Mouse (Mus musculus): ENCODE results near the gene Dach1. TPM values are rescaled to one million over a fixed set of nuclear protein-coding genes. Genes with fewer than 3 reads are reported as not detected.

The Dach1 gene
- total and polyA plus RNA-seq, 3 experiments: not detected

DNA sequence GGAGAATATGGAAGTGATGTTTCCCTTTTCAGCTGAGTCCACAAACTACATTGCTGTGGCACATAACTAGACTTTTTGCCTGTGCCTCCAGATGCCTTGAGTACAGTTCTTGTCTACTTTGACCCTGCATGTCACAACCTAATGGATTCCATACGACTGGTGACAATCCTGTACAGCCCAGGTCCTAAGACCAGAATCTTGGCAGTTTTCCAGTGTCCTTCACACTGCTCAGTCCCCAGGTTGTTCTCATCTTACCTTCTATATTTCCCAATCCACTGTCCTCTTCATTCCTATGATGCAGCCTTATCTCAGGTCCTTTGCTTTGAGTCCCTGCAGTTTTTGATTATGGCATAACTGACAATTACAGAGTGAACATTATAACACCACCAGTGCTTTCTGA is 131.0 kb downstream of the Dach1 start:
- Histone ChIP-seq H3K9me3 (replicated peaks; ENCODE audit: insufficient read depth, low read length) (no peaks in the 10 kb centered on the region), H3K4me1 (ENCODE audit: control insufficient read depth in 1 of 2, insufficient read depth in 2 of 2, low read length in 2 of 2) (peaks cover 0 to 2% of the 10 kb centered on the region in 2 experiments; a peak in 1 of 4 replicates), H3K4me3 (ENCODE audit: control insufficient read depth in 1 of 2, insufficient read depth in 1 of 2, low read depth in 2 of 2, low read length in 2 of 2) (no peak overlapping the region), H3K9ac (ENCODE audit: control insufficient read depth, low read depth, low read length, poor library complexity, severe bottlenecking) (no peak overlapping the region), H3K79me2 (ENCODE audit: control insufficient read depth, insufficient read depth, low read length, poor library complexity) (no peaks in the 10 kb centered on the region), H3K36me3 (ENCODE audit: control insufficient read depth in 1 of 2, insufficient read depth in 2 of 2, low read length in 2 of 2) (no peaks in the 10 kb centered on the region), H3K27ac (ENCODE audit: control insufficient read depth, low read depth, low read length) (no peak overlapping the region), H3K27me3 (ENCODE audit: control insufficient read depth in 1 of 2, insufficient read depth in 2 of 2, low read length in 2 of 2) (no peaks in the 10 kb centered on the region)
- no peak for DNase-seq (ENCODE audit: low read depth, low spot score)
- no peak for TF ChIP-seq TAL1 (IDR thresholded peaks at IDR 0.05; ENCODE audit: low read length)
- no peak for TF ChIP-seq EP300 (IDR thresholded peaks at IDR 0.05; ENCODE audit: low read depth in 1 of 2, low read length in 2 of 2)
- TF ChIP-seq USF1 (IDR thresholded peaks at IDR 0.05; ENCODE audit: low read depth, low read length): no peak
- no peak for TF ChIP-seq NRF1 (IDR thresholded peaks at IDR 0.05; ENCODE audit: insufficient read depth, low read depth, low read length, poor library complexity, severe bottlenecking)
- no peak for TF ChIP-seq GATA1 (IDR thresholded peaks at IDR 0.05; ENCODE audit: low read depth, low read length)
- no peak for TF ChIP-seq TCF12 (IDR thresholded peaks at IDR 0.05; ENCODE audit: low read depth, low read length)
- no peak for TF ChIP-seq E2F4 (IDR thresholded peaks at IDR 0.05; ENCODE audit: borderline replicate concordance, low read depth, low read length)
- TF ChIP-seq POLR2AphosphoS2 (IDR thresholded peaks at IDR 0.05; ENCODE audit: low read length): no peak
- TF ChIP-seq GABPA (IDR thresholded peaks at IDR 0.05; ENCODE audit: low read depth, low read length): no peak
- no peak for TF ChIP-seq NELFE (IDR thresholded peaks at IDR 0.05; ENCODE audit: low read depth, low read length)
- TF ChIP-seq TBP (IDR thresholded peaks at IDR 0.05; ENCODE audit: low read depth, low read length): no peak
- TF ChIP-seq MAFK (IDR thresholded peaks at IDR 0.05; ENCODE audit: borderline replicate concordance, low read depth, low read length): no peak
- TF ChIP-seq POLR2A (IDR thresholded peaks at IDR 0.05; ENCODE audit: control insufficient read depth in 1 of 2, insufficient read depth in 1 of 2, low read depth in 1 of 2, low read length in 2 of 2, poor library complexity in 1 of 2): no peak

DNA sequence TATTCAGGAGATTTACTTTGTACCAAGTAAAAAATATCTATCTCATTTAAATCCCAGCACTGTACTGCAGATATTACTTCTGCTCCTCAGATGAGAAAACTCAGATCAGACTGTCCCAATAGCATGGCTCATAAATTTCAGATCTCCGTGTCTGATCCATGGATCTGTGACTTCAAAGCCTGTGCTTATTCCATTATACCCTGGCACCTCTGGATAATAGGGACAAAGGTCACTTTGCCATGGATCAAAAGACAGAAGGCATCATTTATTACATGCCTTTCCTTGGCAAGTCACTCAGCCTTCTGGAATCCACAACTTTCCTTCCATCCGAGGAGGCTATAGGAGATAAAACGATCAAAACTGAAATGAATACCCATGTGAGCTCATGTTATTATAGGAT is 132.4 kb downstream of the Dach1 start:
- Histone ChIP-seq H3K9me3 (replicated peaks; ENCODE audit: insufficient read depth, low read length) (no peaks in the 10 kb centered on the region), H3K27me3 (ENCODE audit: control insufficient read depth in 1 of 2, insufficient read depth in 2 of 2, low read length in 2 of 2) (no peaks in the 10 kb centered on the region), H3K36me3 (ENCODE audit: control insufficient read depth in 1 of 2, insufficient read depth in 2 of 2, low read length in 2 of 2) (no peaks in the 10 kb centered on the region), H3K4me1 (ENCODE audit: control insufficient read depth in 1 of 2, insufficient read depth in 2 of 2, low read length in 2 of 2) (peaks cover 0 to 2% of the 10 kb centered on the region in 2 experiments; a peak in 1 of 4 replicates), H3K27ac (ENCODE audit: control insufficient read depth, low read depth, low read length) (no peak overlapping the region), H3K9ac (ENCODE audit: control insufficient read depth, low read depth, low read length, poor library complexity, severe bottlenecking) (no peak overlapping the region), H3K79me2 (ENCODE audit: control insufficient read depth, insufficient read depth, low read length, poor library complexity) (no peaks in the 10 kb centered on the region), H3K4me3 (ENCODE audit: control insufficient read depth in 1 of 2, insufficient read depth in 1 of 2, low read depth in 2 of 2, low read length in 2 of 2) (no peak overlapping the region)
- no peak for DNase-seq (ENCODE audit: low read depth, low spot score)
- TF ChIP-seq EP300 (IDR thresholded peaks at IDR 0.05; ENCODE audit: low read depth in 1 of 2, low read length in 2 of 2): no peak
- no peak for TF ChIP-seq JUND (IDR thresholded peaks at IDR 0.05; ENCODE audit: low read depth, low read length)
- TF ChIP-seq MAX (IDR thresholded peaks at IDR 0.05; ENCODE audit: low read length): no peak

DNA sequence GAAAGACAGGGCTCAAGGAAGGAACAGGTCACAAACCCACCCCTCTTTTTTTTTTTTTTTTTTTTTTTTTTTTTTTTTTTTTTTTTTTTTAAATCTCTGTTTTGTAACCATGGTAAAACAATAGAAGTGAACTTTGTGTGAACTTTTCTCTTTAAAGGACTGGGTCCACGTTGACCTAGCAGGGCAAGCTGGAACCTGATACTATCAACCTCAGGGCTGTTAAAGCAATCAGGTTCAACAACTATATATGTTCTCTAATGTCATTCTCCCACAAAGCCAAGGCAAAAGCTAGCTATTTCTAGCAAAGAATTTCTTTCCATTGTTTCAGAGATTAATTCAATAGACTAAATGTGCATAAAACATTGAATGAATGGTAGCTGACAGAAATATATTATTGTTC is 134.3 kb downstream of the Dach1 start:
- H3K79me2 ChIP-seq (ENCODE audit: control insufficient read depth, insufficient read depth, low read length, poor library complexity): no peaks in the 10 kb centered on the region
- no peak for TF ChIP-seq CHD2 (IDR thresholded peaks at IDR 0.05; ENCODE audit: low read length)
- TF ChIP-seq E2F4 (IDR thresholded peaks at IDR 0.05; ENCODE audit: borderline replicate concordance, low read depth, low read length): no peak
- no peak for TF ChIP-seq NRF1 (IDR thresholded peaks at IDR 0.05; ENCODE audit: insufficient read depth, low read depth, low read length, poor library complexity, severe bottlenecking)
- no peak for TF ChIP-seq ELF1 (IDR thresholded peaks at IDR 0.05; ENCODE audit: low read depth, low read length)
- no peak for TF ChIP-seq CTCF (IDR thresholded peaks at IDR 0.05 in 2 of 3, conservative IDR thresholded peaks at IDR 0.05 in 1 of 3; ENCODE audit: control insufficient read depth in 1 of 3, insufficient read depth in 1 of 3, low read depth in 2 of 3, low read length in 3 of 3, poor library complexity in 1 of 3, severe bottlenecking in 1 of 3)
- TF ChIP-seq MYC (IDR thresholded peaks at IDR 0.05; ENCODE audit: low read depth, low read length): no peak
- no peak for TF ChIP-seq POLR2AphosphoS2 (IDR thresholded peaks at IDR 0.05; ENCODE audit: low read length)
- no peak for TF ChIP-seq GABPA (IDR thresholded peaks at IDR 0.05; ENCODE audit: low read depth, low read length)
- TF ChIP-seq ZC3H11A (IDR thresholded peaks at IDR 0.05; ENCODE audit: low read depth, low read length): no peak
- TF ChIP-seq EP300 (IDR thresholded peaks at IDR 0.05; ENCODE audit: low read depth in 1 of 2, low read length in 2 of 2): no peak
- no peak for TF ChIP-seq MAFK (IDR thresholded peaks at IDR 0.05; ENCODE audit: borderline replicate concordance, low read depth, low read length)
- TF ChIP-seq RAD21 (IDR thresholded peaks at IDR 0.05; ENCODE audit: low read depth, low read length): no peak
- TF ChIP-seq NELFE (IDR thresholded peaks at IDR 0.05; ENCODE audit: low read depth, low read length): no peak
- no peak for TF ChIP-seq GATA1 (IDR thresholded peaks at IDR 0.05; ENCODE audit: low read depth, low read length)
- H3K4me1 ChIP-seq (ENCODE audit: control insufficient read depth in 1 of 2, insufficient read depth in 2 of 2, low read length in 2 of 2): peaks cover 0 to 2% of the 10 kb centered on the region in 2 experiments; a peak in 1 of 4 replicates
- no peak for DNase-seq (ENCODE audit: low read depth, low spot score)
- H3K27me3 ChIP-seq (ENCODE audit: control insufficient read depth in 1 of 2, insufficient read depth in 2 of 2, low read length in 2 of 2): no peaks in the 10 kb centered on the region
- H3K9me3 ChIP-seq (replicated peaks; ENCODE audit: insufficient read depth, low read length): no peaks in the 10 kb centered on the region
- H3K27ac ChIP-seq (ENCODE audit: control insufficient read depth, low read depth, low read length): no peak overlapping the region
- H3K9ac ChIP-seq (ENCODE audit: control insufficient read depth, low read depth, low read length, poor library complexity, severe bottlenecking): no peak overlapping the region
- H3K4me3 ChIP-seq (ENCODE audit: control insufficient read depth in 1 of 2, insufficient read depth in 1 of 2, low read depth in 2 of 2, low read length in 2 of 2): no peak overlapping the region
- no peaks in the 10 kb centered on the region for H3K36me3 ChIP-seq (ENCODE audit: control insufficient read depth in 1 of 2, insufficient read depth in 2 of 2, low read length in 2 of 2)

Data from MEL (cell line).